Mouse (Mus musculus): ENCODE results near the gene Clba1.

- TF ChIP-seq CTCF (conservative IDR thresholded peaks at IDR 0.05; ENCODE audit: low read length), result no peak
- no peak for TF ChIP-seq NANOG (IDR thresholded peaks at IDR 0.05; ENCODE audit: borderline replicate concordance, low read length)
- TF ChIP-seq POU5F1 (IDR thresholded peaks at IDR 0.05; ENCODE audit: borderline replicate concordance, low read length), result no peak
Observed at GRCm38 (mm10) chr12:112759471-112759870, 49.3 kb upstream of the Clba1 start.

All from E14TG2a.4 (cell line).